Mouse (Mus musculus) testis, adult 2 months (tissue): ENCODE data around the gene Uxs1.

ENCODE experiments used
- CTCF ChIP-seq: fragments of 200-500 bp; IDR thresholded peaks from 2 replicates; pipeline ENCODE4 v1.5.1; 2012; ENCODE audit warnings: low read depth, mild to moderate bottlenecking, inconsistent platforms, low read length, moderate library complexity; ENCODE audit not compliant: control insufficient read depth, insufficient read depth, insufficient replicate concordance
- POLR2A ChIP-seq: fragments of 200-500 bp; IDR thresholded peaks from 2 replicates; pipeline ENCODE4 v1.6.1; 2012; ENCODE audit warnings: low read depth, mild to moderate bottlenecking, inconsistent platforms, low read length, moderate library complexity; ENCODE audit not compliant: control insufficient read depth

- TF ChIP-seq CTCF (no peak), POLR2A (no peak)
These were observed 28.0 kb upstream of the Uxs1 start for GRCm38 (mm10) chr1:43855591-43855990.
